Mouse (Mus musculus) bone marrow, adult 2 months (tissue): ENCODE measurements around the gene Rec114. TPM values are rescaled to one million over a fixed set of nuclear protein-coding genes. Genes with fewer than 3 reads are reported as not detected.
A peak's percentile ranks its signal among the peaks of the same experiment; 100 is the strongest.

ENCODE experiments used
- H3K27ac ChIP-seq: fragments of 200-500 bp; 2 replicates; pipeline ENCODE4 v1.5.1; 2012; ENCODE audit warnings: low read depth, mild to moderate bottlenecking, control low read depth, inconsistent platforms, low read length; ENCODE audit not compliant: control insufficient read depth, poor library complexity, insufficient read depth
- H3K4me1 ChIP-seq: fragments of 200-500 bp; 2 replicates; pipeline ENCODE4 v1.6.1; 2011; ENCODE audit warnings: low read length; ENCODE audit not compliant: control insufficient read depth, insufficient read depth
- H3K4me3 ChIP-seq: fragments of 200-500 bp; replicated peaks from 2 replicates; pipeline ENCODE3; 2011; ENCODE audit warnings: mild to moderate bottlenecking, low read depth, low read length, control low read depth; ENCODE audit not compliant: control insufficient read depth
- CTCF ChIP-seq: fragments of 200-500 bp; IDR thresholded peaks from 2 replicates; pipeline ENCODE4 v1.5.1; 2011; ENCODE audit warnings: low read length, control low read depth; ENCODE audit not compliant: control insufficient read depth, insufficient read depth
- POLR2A ChIP-seq: fragments of 200-500 bp; IDR thresholded peaks from 2 replicates; pipeline ENCODE4 v1.6.1; 2011; ENCODE audit warnings: low read depth, mild to moderate bottlenecking, control low read depth, low read length, borderline replicate concordance; ENCODE audit not compliant: control insufficient read depth
- WGBS: fragments of 180-500 bp; shearing (Covaris S2); methylation state at CpG from one replicate; pipeline ENCODE4 v1.1.7; 2018; 5-methylcytosine and 5-hydroxymethylcytosine counted together
- polyA plus RNA-seq: library from polyadenylated mRNA; stranded (reverse); fragments of >200 nt; gene quantifications from 2 replicates; pipeline ENCODE4 v1.2.4, GENCODE M21; 2011; ENCODE audit warnings: low replicate concordance; ENCODE audit not compliant: missing spikeins, insufficient read depth, insufficient read length

Rec114 gene
- polyA plus RNA-seq, 1 experiment, result 68.2 TPM

DNA sequence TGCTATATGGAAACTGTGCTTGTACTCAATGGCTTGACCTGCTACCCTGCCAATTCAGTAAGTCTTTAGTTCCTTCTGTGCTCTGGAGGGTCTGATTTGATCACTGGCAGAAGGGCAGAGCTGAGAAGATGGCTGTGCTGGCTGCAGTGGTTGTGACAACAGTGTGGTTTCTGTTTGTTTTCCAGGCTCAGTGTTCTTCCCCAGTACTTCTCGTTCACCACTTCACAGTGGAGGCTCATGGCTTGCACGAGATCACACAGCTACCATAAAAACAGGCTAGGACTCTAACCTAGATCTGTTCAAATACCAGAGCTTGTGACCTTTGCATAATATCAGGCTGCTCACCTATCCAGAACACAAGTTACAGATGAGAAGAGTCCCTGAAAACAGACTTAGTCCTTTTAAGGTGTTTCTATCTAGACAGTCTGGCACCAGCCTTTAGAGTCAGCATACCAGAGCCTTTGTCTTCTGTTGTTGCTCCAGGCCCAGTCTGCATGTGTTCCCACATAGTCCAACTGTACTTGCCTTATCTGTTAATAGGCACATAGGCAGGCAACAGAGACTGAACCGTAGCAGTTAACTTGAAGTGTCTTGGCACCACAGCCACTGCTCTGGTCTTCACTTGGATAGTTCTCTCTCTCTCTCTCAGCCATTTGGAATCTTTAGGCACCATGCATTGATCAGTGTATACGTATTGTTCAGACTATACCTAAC is 85.0 kb downstream of the Rec114 start:
- Histone ChIP-seq H3K4me3 (no peak overlapping the region), H3K27ac (peak overlapping the region; percentile 85), H3K4me1 (peaks cover 9% of the 10 kb centered on the region)
- no peak for TF ChIP-seq CTCF
- no peak for TF ChIP-seq POLR2A
- WGBS, result 63% methylated on average over 4 of the region's 4 CpGs

DNA sequence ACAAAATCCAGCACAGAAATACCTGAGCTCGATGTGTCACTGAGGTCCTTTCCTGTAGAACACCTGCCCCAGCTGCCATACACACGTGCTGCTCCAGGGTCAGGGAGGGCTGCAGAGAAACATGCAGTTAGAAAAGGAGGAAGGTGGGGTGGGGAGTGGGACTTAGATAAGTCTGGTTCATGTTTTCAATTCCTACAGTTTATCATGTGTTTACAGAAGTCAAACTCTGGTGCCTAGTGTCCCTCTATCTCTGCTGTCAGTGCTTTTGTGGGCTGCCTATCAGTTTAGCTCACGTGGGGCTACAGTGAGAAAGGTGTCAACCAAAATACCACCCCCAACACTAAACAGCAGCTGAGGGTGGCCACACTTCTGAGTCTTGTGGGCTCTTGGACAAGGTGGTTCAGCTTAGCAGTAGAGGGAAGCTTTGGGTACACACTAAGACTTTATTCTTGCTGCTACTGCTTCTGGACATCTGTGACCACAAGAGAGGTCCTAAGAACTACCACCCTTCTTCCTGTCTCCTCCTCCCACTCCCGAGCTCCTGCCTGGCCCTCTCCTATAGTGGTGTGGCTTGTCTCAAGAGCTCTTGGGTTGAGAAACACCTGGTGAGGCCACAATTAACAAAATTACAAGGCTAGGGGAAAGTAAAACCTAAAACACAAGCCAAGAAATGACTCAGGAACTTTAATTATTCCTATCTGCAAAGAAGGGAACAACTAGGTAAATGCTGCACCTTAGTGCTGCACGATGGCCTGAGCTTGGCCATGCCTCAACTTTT is 85.8 kb downstream of the Rec114 start:
- WGBS, result 16% methylated on average over 5 of the region's 5 CpGs
- H3K4me1 ChIP-seq, result peaks cover 6% of the 10 kb centered on the region
- peak overlapping the region; percentile 62 for H3K4me3 ChIP-seq
- TF ChIP-seq CTCF (no peak), POLR2A (0 out of 2 replicates have a peak, but pooled peaks have one; percentile 16)
- peak overlapping the region; percentile 85 for H3K27ac ChIP-seq

DNA sequence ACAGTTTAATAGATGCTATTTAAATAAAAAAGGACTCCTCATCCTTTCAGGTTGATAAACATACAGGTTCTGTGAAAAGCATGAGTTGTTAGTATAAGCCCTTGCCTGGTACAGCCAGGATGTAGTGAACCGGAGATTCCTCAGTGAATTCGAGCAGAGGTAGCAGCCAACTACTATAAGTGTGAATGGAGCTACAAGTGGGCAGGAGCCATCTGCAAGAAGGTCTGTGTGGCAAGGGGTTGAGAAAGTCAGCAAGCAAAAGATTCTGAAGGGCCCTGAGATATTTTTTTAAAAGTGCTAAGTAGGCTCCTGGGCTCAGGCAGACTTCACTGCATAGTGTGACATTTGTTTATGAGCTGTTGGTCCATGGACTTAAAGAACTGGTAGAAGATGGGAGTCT is 86.9 kb downstream of the Rec114 start:
- Histone ChIP-seq H3K27ac (peak overlapping the region; percentile 34; the same call in 1 of the 2 replicates), H3K4me3 (peak overlapping the region; percentile 60), H3K4me1 (peaks cover 4% of the 10 kb centered on the region)
- no peak for TF ChIP-seq CTCF
- no peak for TF ChIP-seq POLR2A
- 83% methylated on average over 2 of the region's 2 CpGs for WGBS

DNA sequence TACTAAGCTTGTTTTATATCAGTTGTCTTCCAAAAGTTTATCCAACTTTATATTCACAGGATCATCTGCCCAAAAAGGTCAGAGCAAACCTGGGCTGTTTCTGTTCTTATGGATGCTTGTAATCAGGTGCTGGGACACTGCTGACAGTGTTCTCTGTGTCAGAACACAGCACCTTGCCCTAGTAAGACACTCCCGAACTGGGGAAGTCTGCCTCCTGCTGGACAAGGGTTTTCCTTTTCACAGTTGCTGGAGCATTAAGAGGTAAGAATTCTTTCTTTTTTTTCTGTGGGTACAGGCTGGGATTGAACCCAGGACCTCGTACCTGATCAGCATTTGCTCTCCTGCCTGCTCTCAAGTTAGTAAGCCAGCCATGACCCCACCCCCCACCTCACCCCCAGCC is 87.4 kb downstream of the Rec114 start:
- no peak overlapping the region for H3K27ac ChIP-seq
- peak overlapping the region; percentile 39 for H3K4me3 ChIP-seq
- peaks cover 4% of the 10 kb centered on the region for H3K4me1 ChIP-seq
- TF ChIP-seq POLR2A (no peak), CTCF (peak; percentile 55; the same call in 1 of the 2 replicates)
- 69% methylated on average over 2 of the region's 2 CpGs for WGBS

DNA sequence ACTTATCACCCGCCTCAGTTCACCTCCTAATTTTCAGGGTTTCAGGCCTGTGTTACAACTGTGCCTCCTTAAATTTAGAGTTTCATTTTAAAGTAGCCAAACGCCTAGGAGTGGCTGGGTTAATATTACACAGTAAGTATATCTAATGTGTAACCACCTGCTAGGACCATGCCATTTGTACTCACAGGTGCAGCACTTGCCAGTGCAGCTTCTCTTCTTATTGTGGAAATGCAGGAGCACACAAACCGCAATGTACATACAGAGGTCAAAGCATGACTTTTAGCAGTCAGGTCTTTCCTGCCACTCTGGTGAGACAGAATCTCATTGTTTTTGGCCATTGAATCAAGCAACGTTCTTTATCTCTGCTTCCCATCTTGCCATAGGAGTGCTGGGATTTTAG is 89.3 kb downstream of the Rec114 start:
- no peak overlapping the region for H3K27ac ChIP-seq
- no peak overlapping the region for H3K4me3 ChIP-seq
- 78% methylated on average over 4 of the region's 4 CpGs for WGBS
- TF ChIP-seq POLR2A, result no peak
- TF ChIP-seq CTCF, result no peak
- peaks cover 4% of the 10 kb centered on the region for H3K4me1 ChIP-seq

DNA sequence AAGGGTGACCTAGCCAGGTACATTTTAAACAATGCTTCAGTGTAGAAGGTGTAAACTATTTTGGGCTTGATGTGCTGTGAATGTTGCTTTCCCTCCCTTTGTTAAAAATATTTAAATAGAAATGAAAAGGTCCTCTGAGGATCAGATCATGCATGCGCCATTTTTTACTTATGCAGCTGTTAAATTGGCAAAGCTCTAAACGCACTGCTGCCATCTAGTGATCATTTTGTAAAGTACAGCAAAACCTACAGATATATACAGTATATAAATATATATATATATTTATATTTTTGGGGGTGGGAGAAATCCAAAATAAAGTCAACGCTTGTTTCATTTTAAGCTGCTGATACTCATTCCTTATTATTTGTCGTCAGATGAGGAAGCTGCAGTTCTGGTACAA is 91.8 kb downstream of the Rec114 start:
- Histone ChIP-seq H3K27ac (no peak overlapping the region), H3K4me3 (no peak overlapping the region), H3K4me1 (no peaks in the 10 kb centered on the region; the same call in none of the 2 replicates)
- WGBS, result 57% methylated on average over 4 of the region's 4 CpGs
- TF ChIP-seq CTCF (no peak), POLR2A (no peak)

DNA sequence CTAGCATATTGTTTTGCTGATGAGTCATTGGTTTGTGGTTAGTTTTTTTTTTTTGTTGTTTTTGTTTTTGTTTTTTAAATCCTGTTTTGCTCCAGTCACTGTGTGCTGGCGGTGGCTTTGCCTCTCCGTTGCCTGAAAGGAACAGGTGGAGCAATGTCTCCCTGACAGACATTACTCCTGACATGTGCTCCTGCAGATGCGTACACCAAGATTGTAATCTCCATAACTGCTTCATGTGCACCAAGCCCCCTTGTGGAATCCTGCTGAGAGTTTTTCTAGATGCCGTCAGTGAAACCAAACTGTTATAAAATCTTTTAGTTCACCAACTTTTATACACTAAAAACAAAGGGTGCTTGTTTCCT is 94.5 kb downstream of the Rec114 start:
- Histone ChIP-seq H3K4me3 (no peak overlapping the region), H3K4me1 (no peaks in the 10 kb centered on the region), H3K27ac (no peak overlapping the region)
- WGBS, result 64% methylated on average over 4 of the region's 4 CpGs
- no peak for TF ChIP-seq CTCF
- TF ChIP-seq POLR2A, result no peak
